Mouse (Mus musculus) limb, embryonic 15.5 days (tissue): ENCODE results near the gene Ggt7. TPM values are rescaled to one million over a fixed set of nuclear protein-coding genes. Genes with fewer than 3 reads are reported as not detected.
"Not testable (repeated sequence)": the region's sequence is repeated elsewhere in the genome, so short reads cannot be mapped to it uniquely, and the experiment has no call there.

Experiments
- ATAC-seq: fragments of 200-750 bp; cut with Nextera tagmentation; 2 replicates; pipeline ENCODE4 v1.8.0; 2017; ENCODE audit warnings: low read depth, moderate TSS enrichment; ENCODE audit not compliant: insufficient number of reproducible peaks, low FRiP score, low TSS enrichment
- H3K27ac ChIP-seq: fragments of 300-500 bp; sonication (generic); 2 replicates; pipeline ENCODE4 v1.5.1; 2015; ENCODE audit warnings: moderate library complexity, mild to moderate bottlenecking, inconsistent platforms
- H3K27me3 ChIP-seq: fragments of 300-500 bp; sonication (generic); 2 replicates; pipeline ENCODE4 v1.6.1; 2015; ENCODE audit warnings: inconsistent platforms
- H3K36me3 ChIP-seq: fragments of 300-500 bp; sonication (generic); 2 replicates; pipeline ENCODE4 v1.6.1; 2015; ENCODE audit warnings: inconsistent platforms
- H3K4me1 ChIP-seq: fragments of 300-500 bp; sonication (generic); 2 replicates; pipeline ENCODE4 v1.6.1; 2015; ENCODE audit warnings: inconsistent platforms
- H3K4me2 ChIP-seq: fragments of 300-500 bp; sonication (generic); 2 replicates; pipeline ENCODE4 v1.6.1; 2015; ENCODE audit warnings: mild to moderate bottlenecking, inconsistent platforms
- H3K4me3 ChIP-seq: fragments of 300-500 bp; sonication (generic); 2 replicates; pipeline ENCODE4 v1.5.1; 2015; ENCODE audit warnings: mild to moderate bottlenecking, inconsistent platforms
- H3K9ac ChIP-seq: fragments of 300-500 bp; sonication (generic); 2 replicates; pipeline ENCODE4 v1.6.1; 2015; ENCODE audit warnings: inconsistent platforms
- H3K9me3 ChIP-seq: fragments of 300-500 bp; sonication (generic); 2 replicates; pipeline ENCODE4 v1.6.1; 2016; ENCODE audit warnings: inconsistent platforms
- WGBS: fragments of 180-500 bp; shearing (Covaris S2); methylation state at CpG from one replicate; pipeline ENCODE4 v1.1.7; 2015; 5-methylcytosine and 5-hydroxymethylcytosine counted together
- polyA plus RNA-seq: library from polyadenylated mRNA; unstranded; fragments of >200 nt; fragmentation: Nextera tagmentation; extraction: Ambion mirVana; gene quantifications from 2 replicates; pipeline ENCODE4 v1.2.1, GENCODE M21; 2015

Ggt7 gene
- 5.6 and 5.7 TPM in 2 replicates for polyA plus RNA-seq

DNA sequence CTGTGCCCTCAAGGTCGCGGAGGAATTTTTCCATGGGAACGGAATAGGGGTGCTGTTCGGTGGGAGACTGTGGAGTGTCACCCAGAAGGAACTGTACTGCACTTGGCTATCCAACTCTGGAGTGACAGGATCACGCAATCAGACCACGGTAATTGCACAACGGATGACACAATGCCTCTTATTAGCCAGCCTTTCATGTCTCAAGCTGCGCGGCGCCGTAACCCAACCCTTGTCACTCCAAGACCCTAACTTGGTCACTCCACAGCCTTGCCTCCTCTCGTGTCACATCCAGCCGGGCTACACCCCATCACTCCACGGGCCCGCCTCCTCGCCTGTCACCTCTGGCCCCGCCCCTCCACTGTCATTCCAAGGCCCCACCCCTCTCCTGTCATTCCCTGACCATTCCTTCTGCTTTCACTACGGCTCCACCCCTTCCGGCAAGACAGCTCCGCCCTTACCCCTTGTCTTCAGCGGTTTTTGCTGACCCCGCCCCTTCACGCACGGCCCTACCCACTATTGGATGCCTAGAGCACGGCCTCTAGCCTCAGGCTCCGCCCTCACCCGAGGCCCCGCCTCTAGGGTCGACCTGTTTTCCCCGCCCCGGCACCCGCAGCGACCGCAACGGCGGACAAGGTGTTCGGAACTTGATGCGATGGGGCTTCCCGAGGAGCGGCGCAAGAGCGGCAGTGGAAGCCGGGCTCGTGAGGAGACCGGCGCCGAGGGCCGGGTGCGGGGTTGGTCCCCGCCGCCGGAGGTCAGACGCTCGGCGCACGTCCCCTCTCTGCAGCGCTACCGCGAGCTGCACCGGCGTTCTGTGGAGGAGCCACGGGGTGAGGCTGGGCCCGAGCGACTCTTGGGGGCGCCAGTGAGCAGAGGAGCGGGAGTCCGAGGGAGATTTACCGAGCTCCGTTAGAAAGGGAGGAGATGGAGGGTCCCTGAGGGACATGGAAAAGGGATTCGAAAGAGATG, at the start of gene Ggt7, which contains the start of gene Acss2:
Ggt7 (minus strand) TSS at position 783 of the 969 bp plus-strand sequence.
Acss2 (plus strand) TSS at position 494 of the 969 bp plus-strand sequence.
- peak within 1 kb of the TSS; percentile 72 for H3K4me2 ChIP-seq
- H3K4me3 ChIP-seq = peak within 1 kb of the TSS; percentile 69
- no peaks in the 10 kb centered on the region for H3K36me3 ChIP-seq
- no peaks in the 10 kb centered on the region for H3K9me3 ChIP-seq
- peak within 1 kb of the TSS; percentile 71 for H3K27ac ChIP-seq
- 4% methylated on average over 70 of the region's 70 CpGs for WGBS
- peak within 1 kb of the TSS; percentile 45 for H3K9ac ChIP-seq
- peak; percentile 99 for ATAC-seq
- H3K4me1 ChIP-seq = peaks cover 26% of the 10 kb centered on the region
- peaks cover 16% of the 10 kb centered on the region for H3K27me3 ChIP-seq

- Histone ChIP-seq H3K27ac (no peak overlapping the region), H3K9me3 (no peaks in the 10 kb centered on the region), H3K4me3 (no peak overlapping the region), H3K4me2 (no peak overlapping the region), H3K4me1 (no peaks in the 10 kb centered on the region), H3K36me3 (peaks cover 15% of the 10 kb centered on the region), H3K27me3 (no peaks in the 10 kb centered on the region), H3K9ac (no peak overlapping the region)
- ATAC-seq = no peak
- 83% methylated on average over 5 of the region's 5 CpGs for WGBS
These were observed 49.7 kb upstream of the Ggt7 start for GRCm38 (mm10) chr2:155567751-155568150.

GRCm38 (mm10) chr2:155562934-155563333, 44.9 kb upstream of the Ggt7 start:
- Histone ChIP-seq H3K4me2 (no peak overlapping the region), H3K9ac (no peak overlapping the region), H3K27ac (no peak overlapping the region), H3K4me3 (no peak overlapping the region), H3K27me3 (no peaks in the 10 kb centered on the region), H3K4me1 (no peaks in the 10 kb centered on the region), H3K36me3 (peaks cover 18% of the 10 kb centered on the region), H3K9me3 (no peaks in the 10 kb centered on the region)
- ATAC-seq = no peak
- WGBS = 90% methylated on average over 4 of the region's 4 CpGs

- ATAC-seq = no peak
- no peak overlapping the region for H3K9ac ChIP-seq
- no peak overlapping the region for H3K27ac ChIP-seq
- peaks cover 18% of the 10 kb centered on the region for H3K36me3 ChIP-seq
- H3K4me1 ChIP-seq = no peaks in the 10 kb centered on the region
- no peak overlapping the region for H3K4me2 ChIP-seq
- no peaks in the 10 kb centered on the region for H3K9me3 ChIP-seq
- H3K4me3 ChIP-seq = no peak overlapping the region
- no peaks in the 10 kb centered on the region for H3K27me3 ChIP-seq
- WGBS = 41% methylated on average over 1 of the region's 1 CpGs
These were observed 44.2 kb upstream of the Ggt7 start for GRCm38 (mm10) chr2:155562209-155562608.

GRCm38 (mm10) chr2:155554426-155554985, 36.5 kb upstream of the Ggt7 start:
- 80% methylated on average over 2 of the region's 2 CpGs for WGBS
- Histone ChIP-seq H3K27me3 (no peaks in the 10 kb centered on the region), H3K9ac (no peak overlapping the region), H3K4me1 (no peaks in the 10 kb centered on the region), H3K36me3 (no peaks in the 10 kb centered on the region), H3K27ac (no peak overlapping the region), H3K4me3 (no peak overlapping the region), H3K4me2 (no peak overlapping the region), H3K9me3 (no peaks in the 10 kb centered on the region)
- no peak for ATAC-seq

- Histone ChIP-seq H3K9me3 (no peaks in the 10 kb centered on the region), H3K4me1 (no peaks in the 10 kb centered on the region), H3K27me3 (no peaks in the 10 kb centered on the region), H3K36me3 (no peaks in the 10 kb centered on the region), H3K4me3 (no peak overlapping the region), H3K9ac (no peak overlapping the region), H3K27ac (no peak overlapping the region), H3K4me2 (no peak overlapping the region)
- no peak for ATAC-seq
These were observed 34.9 kb upstream of the Ggt7 start for GRCm38 (mm10) chr2:155552949-155553354.

- H3K4me3 ChIP-seq = no peak overlapping the region
- H3K9me3 ChIP-seq = no peaks in the 10 kb centered on the region
- no peak overlapping the region for H3K4me2 ChIP-seq
- H3K9ac ChIP-seq = no peak overlapping the region
- H3K4me1 ChIP-seq = no peaks in the 10 kb centered on the region
- H3K27me3 ChIP-seq = no peaks in the 10 kb centered on the region
- no peak overlapping the region for H3K27ac ChIP-seq
- ATAC-seq = no peak
- no peaks in the 10 kb centered on the region for H3K36me3 ChIP-seq
These were observed 34.3 kb upstream of the Ggt7 start for GRCm38 (mm10) chr2:155552336-155552735.

DNA sequence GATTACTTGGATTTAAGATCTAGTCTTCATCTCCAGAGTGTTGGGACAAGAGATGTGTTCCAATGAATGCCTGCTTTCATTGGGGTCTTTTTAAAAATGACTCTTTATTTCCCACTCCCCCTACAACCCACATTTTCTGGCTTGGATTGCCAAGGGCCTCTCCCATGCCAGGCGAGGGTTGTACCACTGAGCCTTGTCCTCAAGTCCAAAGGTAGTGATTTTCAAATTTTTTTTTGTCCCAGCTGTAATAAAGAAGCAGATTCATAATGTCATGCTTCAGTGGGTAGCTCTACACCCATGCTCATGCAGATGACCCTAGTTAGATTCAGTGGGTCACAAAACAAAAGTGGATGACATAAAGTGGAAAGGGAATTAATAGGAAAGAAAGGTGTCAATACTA, 28.9 kb upstream of the Ggt7 start:
- H3K9me3 ChIP-seq = no peaks in the 10 kb centered on the region
- H3K4me3 ChIP-seq = no peak overlapping the region
- H3K4me2 ChIP-seq = no peak overlapping the region
- H3K27me3 ChIP-seq = no peaks in the 10 kb centered on the region
- H3K4me1 ChIP-seq = no peaks in the 10 kb centered on the region
- 75% methylated on average over 1 of the region's 1 CpGs for WGBS
- no peaks in the 10 kb centered on the region for H3K36me3 ChIP-seq
- H3K27ac ChIP-seq = no peak overlapping the region
- no peak overlapping the region for H3K9ac ChIP-seq
- ATAC-seq = no peak

- ATAC-seq = no peak
- WGBS = 66% methylated on average over 6 of the region's 6 CpGs
- no peaks in the 10 kb centered on the region for H3K9me3 ChIP-seq
These were observed 22.9 kb upstream of the Ggt7 start for GRCm38 (mm10) chr2:155540822-155541458.

GRCm38 (mm10) chr2:155539696-155540095, 21.7 kb upstream of the Ggt7 start:
- Histone ChIP-seq H3K27ac (no peak overlapping the region), H3K9me3 (no peaks in the 10 kb centered on the region), H3K4me2 (no peak overlapping the region), H3K4me3 (no peak overlapping the region), H3K4me1 (no peaks in the 10 kb centered on the region), H3K9ac (no peak overlapping the region), H3K36me3 (no peaks in the 10 kb centered on the region), H3K27me3 (no peaks in the 10 kb centered on the region)
- ATAC-seq = no peak

More at GRCm38 (mm10) chr2:155540822-155541458, 22.9 kb upstream of the Ggt7 start:
- Histone ChIP-seq H3K4me1 (no peaks in the 10 kb centered on the region), H3K9ac (no peak overlapping the region), H3K27ac (no peak overlapping the region), H3K4me2 (no peak overlapping the region), H3K36me3 (no peaks in the 10 kb centered on the region), H3K4me3 (no peak overlapping the region), H3K27me3 (no peaks in the 10 kb centered on the region)

DNA sequence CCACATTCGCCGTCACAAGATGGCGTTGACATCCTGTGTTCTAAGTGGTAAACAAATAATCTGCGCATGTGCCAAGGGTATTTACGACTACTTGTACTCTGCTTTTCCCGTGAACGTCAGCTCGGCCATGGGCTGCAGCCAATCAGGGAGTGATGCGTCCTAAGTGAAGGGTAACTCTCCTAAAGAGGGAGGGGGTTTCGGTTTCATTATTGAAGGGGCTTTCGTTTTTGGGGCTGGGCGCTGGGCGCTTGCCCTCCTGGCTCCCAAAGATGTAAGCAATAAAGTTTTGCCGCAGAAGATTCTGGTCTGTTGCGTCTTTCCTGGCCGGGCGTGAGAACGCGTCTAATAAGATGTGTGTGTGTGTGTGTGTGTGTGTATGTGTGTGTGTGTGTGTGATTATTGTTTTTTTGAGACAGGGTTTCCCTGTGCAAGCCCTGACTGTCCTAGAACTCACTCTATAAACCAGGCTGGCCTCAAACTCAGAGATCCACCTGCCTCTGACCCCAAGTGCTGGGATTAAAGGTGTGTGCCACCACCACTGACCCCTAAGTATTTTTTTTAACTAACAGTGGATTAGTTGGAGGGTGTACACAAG, 20.5 kb upstream of the Ggt7 start:
- not testable (repeated sequence) for H3K4me3 ChIP-seq, H3K9me3 ChIP-seq, H3K27me3 ChIP-seq, H3K9ac ChIP-seq, H3K27ac ChIP-seq, H3K4me2 ChIP-seq, H3K4me1 ChIP-seq, H3K36me3 ChIP-seq, ATAC-seq
- 77% methylated on average over 18 of the region's 19 CpGs for WGBS
